Mouse (Mus musculus) R1 (cell line): ENCODE results near the gene Rhbdd1.

Experiments
- DNase-seq: peaks from one replicate; pipeline ENCODE4 v3.0.0-alpha.2; 2018; ENCODE audit warnings: low read depth, low spot score

Rhbdd1 gene

DNA sequence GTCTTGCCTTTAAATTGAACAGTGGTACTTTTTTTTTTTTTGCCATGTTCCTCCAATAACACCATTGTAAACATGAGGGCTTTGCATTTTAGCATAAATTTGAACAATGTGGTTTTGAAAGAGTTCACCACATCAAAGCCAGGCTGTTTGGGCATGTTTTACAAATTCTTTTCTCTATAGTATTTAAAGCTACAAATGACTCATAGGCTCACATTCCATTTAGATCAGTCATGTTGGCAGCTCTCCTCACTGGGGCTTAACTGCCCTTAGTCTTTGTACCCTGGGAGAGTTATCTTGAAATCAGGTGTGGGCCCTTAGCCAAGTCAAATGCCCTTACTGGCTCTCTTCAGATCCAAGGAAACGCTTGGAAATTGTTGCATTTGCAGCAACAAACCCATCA is 112.8 kb downstream of the Rhbdd1 start:
- DNase-seq: peak; percentile 19

DNA sequence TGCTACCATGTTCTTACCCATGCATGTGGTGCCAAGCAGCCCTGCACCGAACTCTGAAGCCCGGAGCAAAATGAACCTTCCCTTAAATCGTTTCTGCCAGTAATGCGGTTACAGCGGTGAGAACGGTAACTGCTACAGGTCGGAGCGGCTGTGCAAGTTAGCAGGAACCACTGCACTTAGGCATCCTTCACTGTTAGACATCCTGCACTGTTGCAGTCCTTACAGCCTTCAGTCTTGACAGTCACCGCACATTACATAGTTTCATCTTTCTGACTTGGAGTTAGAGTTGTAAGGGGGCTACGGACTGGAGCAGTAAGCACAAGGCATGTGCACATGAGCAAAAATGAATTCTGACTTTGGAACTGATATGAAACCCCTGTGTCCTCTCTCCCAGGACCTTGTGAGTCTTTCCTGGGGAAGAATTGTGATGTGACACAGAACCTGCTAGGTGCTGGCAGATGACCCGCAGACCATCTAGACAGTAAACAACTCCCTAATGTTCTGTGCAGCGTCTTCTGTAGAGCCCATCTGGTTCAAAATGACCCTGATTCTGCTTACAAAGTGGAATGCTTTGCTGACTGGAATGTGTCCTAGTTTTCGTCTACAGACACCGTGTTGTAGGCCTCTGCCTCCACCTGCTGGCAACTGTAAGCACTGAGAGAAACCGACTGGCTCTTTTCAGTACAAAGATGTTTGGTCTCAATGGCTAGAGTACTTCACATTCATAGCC is 116.8 kb downstream of the Rhbdd1 start:
- peak; percentile 52 for DNase-seq

DNA sequence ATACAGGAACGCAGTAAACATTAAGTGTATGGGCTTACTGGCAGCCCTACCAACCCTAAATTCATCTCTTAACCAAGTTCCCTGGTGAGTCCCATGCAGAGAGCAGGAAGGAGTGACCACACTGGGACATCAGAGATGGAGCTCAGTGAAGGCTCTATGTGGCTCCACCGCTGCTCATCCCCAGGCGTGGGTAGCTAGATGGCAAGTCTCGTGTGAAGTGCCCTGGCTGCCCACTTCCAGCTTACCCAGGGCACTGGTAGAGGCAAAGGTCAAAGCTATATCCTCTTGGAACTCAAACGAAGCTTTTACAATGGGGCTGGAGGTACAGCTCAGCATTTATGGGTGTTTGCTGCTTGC is 117.4 kb downstream of the Rhbdd1 start:
- DNase-seq: no peak

DNA sequence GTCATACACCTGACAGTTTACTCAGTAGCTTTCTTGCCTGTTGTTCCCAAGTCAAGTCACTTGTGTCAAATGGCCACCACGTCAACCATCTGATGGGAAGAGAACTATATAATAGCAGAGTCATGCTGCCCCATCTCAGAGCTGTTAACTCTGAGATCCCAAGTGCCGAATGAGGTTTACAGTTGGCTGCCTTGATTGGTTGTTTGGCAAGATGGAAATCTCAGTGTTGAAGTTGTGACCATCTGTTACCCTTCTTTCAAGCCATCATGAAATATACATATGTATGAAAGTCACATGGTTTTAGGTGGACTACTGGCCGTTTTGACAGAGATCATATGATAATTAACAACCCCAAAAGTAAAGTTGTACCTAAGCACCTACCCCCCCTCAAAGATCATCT is 121.0 kb downstream of the Rhbdd1 start:
- no peak for DNase-seq

DNA sequence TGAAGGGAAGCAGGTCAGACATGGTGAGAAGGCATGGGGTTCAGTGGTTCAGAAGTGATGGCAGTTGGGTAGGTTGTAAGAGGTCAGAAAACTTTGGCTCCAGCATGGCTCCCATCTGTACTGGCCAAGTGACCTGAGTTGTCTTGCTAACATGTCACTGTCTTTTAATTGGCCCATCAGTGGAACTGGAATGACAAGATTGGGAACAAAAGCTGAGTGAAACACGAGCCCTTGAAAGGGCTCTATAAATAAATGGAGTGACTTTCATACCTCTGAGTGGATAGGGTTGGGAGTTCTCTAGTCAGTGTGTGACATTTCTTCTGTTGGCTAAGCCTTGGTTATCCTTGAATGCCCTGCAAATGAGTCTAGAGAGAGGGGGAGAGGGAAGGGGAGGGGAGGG is 123.9 kb downstream of the Rhbdd1 start:
- no peak for DNase-seq

DNA sequence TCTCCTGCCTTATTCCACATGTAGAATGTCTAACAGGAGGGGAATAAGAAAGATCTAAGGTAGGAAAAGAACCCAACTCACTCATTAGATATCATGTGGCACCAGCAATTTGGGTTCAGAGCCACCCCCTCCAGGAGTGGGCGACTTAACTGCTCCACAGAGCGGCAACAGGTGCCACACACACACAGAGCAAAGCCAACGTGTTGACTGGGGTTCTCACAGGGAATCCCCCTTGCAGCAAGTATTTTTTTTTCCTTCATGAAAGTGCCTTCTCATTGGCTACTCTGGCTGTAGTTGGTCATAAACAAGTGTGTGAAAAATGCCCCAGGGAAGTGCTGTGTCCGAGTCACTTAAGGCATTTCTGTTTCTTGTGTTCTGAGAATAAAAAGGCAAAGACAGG is 127.3 kb downstream of the Rhbdd1 start:
- DNase-seq: no peak

DNA sequence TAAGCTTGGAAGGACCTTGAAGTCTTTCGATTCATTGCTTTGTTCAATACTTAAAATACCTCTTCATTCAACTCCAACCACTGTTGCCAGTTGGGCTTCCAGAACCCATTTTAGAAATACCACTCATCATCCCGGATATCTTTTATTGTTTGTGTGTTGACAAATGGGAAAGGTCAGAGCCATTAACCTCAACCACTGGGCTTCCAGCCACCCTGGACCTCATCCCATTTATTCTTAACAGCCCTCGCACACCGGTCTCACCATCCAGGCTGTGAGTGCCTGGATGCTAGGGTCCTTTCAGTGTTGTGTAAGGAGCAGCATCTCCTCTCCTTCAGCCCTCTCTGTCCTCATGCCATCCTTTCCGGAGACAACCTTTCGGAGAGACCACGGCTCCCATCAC is 129.8 kb downstream of the Rhbdd1 start:
- no peak for DNase-seq

DNA sequence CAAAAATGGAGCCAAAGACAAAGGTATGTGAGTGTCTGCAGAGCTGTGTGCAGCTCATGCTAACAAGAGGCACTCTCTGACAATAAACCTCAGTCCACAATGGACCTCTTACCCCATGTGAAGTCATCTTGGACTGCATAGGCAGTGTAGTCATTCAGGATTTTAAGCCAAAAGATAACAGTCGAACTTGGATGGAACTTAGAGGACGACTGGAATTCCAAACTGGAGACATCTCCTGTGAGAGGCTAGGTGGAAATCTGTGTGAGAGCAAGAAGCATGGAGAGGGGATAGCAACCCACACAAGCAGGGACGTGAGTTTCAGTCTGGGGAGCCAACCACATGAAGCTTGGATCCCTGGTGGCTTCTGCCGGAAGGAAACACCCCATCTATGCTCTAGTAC is 133.6 kb downstream of the Rhbdd1 start:
- DNase-seq: no peak

DNA sequence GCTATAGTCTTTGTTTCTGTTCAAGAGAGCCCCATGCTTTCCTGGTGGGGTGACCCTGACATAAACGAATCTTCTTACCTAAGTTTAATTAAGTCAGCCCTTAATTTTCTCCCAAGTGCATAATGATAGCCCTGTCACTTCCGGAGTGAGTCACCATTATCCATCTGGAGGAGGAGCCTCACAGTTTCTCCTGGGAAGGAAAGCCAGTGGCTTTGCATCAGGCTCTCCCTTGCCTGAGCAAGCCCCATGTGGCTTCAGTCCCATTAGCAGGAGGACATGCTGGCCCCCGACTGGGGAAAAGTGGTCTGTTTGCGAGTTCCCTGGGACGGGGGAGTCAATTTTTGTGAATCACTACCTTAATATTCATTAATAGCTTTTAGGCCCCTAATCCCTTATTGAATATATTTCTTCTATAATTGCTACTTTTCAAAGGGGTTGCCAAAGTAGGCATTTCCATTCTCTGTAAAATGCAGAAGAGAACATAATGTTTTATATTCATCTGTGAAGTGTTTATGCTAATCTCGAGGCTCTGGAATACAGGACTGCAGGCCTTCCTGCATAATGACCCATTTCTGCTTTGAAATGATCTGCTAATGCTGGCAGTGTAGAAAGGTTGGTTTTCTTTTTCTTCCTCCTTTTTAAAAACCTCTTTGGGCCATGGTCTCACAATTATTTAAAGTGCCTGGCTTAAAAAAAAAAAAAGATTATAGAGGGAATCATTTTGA is 135.8 kb downstream of the Rhbdd1 start:
- DNase-seq: no peak

DNA sequence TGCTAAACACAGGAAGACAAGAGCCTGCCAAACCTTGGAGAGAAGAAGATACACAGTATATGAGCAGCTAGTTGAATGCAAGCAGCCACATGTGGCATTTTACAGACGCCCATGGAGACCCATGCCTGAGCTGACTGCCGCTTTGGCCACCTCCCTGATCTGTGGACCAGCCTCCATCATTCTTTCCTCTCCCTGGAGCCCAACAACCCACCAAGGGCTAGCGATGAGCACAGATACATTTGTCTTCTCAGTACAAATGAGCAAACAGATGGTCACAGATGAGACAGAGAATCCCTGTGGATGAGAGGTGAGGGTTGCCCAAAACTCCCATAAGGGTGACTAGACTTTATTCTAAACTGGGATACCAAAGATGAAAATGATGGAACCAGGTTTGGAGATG is 137.8 kb downstream of the Rhbdd1 start:
- no peak for DNase-seq

DNA sequence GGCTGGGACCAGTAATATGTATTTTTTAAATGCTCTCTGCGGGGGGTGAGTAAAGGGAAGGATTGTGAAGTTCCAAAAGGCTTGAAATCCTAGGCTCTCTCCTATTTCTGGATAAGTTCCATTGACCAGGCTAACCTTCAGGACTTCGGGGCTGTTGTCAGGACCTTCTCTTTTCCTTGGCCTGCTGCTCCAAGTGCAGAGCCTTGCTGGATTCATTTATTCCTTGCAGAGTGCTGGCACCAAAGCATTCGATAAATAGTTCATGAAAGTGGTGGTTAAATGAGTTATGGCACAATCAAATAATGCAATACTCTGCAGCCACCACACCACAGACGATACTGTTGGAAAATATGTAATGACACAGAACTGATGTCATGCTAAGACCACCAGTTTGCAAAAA is 143.1 kb downstream of the Rhbdd1 start:
- no peak for DNase-seq

DNA sequence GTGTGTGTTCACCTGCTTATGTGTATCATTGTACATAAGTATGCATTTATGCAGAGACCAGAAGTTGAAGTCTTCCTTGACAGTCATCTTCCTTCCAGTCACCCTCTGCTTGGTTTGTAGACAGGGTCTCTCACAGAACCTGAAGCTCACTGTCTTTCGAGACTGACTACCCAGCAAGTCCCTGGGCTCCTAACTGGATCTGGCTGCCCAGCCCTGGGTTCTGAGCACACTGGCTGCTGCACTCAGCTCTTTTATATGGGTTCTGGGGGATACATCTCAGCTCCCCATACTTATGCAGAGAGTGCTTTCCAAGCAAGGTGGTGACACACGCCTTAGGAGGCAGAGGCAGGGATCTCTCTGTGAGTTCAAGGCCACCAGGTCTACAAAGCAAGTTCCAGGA is 143.7 kb downstream of the Rhbdd1 start:
- DNase-seq: no peak

DNA sequence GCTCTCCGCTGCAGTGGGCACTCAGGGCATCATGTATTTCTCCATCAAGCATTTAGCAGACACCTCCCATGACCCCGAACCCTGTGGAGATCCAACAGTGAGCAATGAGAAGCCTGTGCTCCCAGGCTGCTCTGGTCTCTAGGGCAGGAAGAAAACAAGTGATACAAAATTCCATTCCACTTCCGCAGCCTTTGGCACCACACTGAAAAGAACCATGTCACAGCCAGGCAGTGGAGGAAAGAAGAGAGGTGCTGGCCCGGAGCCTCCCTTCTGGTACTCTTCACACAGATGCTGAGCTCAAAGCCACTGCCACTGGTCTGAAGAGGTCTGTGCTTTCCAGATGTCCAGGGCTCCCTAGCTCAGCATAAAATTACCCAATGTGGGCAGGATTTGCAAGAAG is 144.8 kb downstream of the Rhbdd1 start:
- no peak for DNase-seq

DNA sequence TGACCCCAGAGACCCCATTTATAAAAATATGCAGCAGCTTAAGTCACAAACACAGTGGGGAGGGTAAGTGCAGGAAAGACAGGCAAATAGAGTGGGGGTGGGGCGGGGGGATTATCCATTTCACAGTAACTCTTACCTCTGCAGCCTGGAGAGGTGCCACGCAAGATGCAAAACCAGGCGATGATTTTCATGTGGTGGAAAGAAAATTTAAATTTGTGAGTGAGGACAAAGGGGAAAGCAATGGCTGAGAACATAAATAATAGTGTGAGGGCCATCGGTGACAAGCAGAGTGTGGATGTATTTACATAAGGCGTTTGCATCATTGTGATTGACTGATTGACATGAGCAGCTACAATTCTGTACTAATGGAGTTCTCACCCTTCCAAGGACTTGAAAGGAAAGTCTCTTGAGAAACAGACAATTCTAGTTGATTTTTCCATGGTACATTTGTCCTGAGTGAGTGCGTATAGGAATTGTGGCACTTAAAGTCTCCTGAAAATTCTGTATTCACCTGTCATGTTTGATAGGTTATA is 149.1 kb downstream of the Rhbdd1 start:
- no peak for DNase-seq

DNA sequence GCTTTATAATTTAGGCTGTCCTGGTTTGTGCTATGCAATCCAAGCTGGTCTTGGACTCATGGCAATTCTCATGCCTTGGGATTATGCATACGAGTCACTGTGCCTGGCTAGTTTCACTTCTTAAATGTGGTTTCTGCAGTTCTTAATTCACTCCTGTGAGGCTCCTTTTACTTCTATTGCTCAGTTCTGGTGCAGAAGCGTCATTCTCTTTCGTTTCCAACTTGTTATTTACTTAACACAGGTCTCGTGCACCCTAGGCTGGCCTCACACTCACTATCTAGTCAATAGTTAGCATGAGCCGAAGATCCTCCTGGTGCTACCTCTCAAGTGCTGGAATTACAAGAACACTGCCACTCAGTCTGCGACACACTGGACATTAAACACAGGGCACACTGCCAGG is 152.6 kb downstream of the Rhbdd1 start:
- no peak for DNase-seq

DNA sequence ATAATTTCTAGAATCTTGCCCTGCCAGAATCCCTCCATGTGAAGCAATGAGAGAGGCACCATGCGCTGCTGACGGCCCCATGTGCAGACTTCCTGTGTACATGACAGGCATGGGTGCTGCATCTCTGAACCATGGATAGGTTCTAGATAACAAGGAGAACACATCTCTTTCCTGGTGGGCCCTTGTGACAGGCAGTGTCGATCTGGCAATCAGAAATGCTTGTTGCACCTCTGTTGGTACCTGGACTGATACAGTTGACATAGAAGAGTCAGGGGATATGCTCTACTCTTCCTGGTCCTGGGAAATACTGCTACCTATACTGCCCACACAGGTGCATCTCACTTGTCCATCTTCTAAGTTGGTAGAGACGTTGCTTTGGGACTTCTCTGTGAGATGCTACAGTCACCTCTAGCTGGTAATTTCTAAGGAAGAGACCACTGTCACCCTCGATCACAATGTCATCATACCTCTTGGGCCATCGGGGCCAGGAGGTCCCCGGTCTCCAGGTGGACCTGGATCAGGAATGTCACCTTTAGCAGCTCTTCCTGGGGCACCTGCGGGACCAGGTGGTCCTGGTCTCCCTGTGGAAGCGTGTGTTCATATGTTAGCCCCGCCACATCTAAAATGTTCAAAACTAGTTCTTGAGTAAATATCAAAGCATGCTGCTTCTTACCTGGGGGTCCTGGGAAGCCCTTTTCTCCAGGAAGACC is 154.4 kb downstream of the Rhbdd1 start:
- DNase-seq: no peak

DNA sequence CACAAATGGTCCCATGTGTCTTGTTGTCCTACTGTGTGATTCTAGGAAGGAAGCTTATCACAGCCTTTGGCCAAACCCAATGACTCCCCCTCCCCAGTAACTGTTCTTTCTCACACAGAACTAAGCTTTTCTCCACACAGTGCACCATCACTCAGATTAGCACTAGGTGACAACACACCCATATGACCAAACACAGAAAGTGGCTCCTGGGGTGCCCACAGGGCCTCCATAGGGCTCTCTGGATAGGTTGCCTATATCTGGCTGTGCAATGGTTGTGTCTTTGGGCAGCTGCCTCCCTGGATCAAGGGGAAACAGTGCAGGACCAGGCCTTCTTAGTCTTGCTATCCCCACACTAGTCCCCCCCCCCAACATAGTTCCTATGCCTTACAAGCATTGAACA is 157.2 kb downstream of the Rhbdd1 start:
- DNase-seq: no peak

DNA sequence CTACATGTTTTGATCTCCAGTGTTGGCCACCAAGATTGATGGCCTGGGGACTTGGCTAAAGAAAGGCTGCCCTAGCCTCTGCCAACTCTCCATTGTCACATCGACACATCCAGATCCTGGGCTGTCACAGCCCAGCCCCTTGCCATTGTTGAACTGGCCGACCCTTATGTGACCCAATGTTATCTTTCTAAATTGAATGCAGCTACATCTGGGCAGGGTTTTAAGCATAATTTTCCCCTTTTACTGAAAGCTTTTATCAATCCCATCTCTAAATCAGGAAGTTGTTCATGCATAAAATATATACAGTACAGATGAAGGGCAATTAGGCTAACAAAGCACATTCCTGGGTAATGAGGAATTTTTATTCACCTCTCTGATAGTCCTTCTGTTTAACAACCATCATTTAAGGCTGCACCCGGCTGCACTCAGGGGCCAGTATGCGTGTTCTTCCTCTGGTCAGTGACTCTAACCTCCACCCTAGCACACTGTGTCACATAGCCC is 158.3 kb downstream of the Rhbdd1 start:
- no peak for DNase-seq

DNA sequence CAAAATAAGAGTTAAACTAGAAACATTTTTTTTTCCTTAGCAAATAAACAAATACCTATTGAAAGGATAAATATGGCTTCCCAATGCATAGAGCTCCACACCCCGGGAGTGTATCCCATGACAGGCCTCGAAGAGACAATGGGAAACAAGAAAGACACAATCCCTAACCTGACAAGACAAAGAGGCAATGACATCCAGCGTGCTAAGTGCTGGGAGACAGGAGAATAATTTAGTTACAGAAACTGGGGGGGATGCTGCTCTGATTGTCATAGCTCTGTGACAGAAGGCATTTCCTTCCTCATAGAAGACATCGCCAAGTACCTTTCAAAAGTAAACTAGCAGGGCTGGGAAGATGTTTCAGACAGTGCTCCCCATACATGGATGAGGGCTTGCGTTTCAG is 159.0 kb downstream of the Rhbdd1 start:
- no peak for DNase-seq

DNA sequence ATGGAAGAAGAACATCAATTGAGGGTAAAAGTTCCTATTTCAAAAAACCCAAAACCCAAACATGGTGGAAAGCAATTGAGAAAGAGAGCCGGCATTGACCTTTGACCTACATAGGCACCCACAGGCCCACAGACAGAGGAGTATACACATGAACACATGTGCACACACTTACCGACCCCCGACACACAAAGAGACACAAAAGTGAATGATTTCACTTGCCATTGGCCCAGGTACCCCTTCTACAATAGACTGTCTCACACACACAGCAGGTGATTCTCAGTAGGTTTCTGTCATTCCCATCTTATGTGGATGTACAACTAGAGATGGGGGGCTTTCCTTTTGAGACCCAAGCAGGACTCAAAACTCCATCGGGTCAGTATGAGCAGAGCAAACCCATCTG is 159.6 kb downstream of the Rhbdd1 start:
- no peak for DNase-seq

DNA sequence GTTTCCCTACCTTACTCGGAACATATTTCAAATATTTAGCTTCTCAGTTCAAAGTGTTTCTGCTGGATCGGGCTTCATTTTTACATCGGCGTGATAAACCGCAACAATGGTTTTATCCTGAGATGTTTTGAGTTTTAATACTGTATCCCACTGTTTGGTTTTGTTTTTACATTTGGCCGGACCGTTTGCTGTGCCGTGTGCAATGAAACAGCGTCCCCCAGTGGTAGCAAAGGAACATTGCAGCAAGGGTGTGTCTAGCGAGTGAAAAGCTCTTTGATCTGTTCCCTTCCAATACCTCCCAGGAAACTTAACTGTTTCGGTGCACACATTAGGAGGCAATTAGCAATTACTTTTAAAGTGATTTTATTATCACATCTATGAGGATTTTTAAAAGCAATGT is 160.0 kb downstream of the Rhbdd1 start:
- DNase-seq: peak; percentile 33

DNA sequence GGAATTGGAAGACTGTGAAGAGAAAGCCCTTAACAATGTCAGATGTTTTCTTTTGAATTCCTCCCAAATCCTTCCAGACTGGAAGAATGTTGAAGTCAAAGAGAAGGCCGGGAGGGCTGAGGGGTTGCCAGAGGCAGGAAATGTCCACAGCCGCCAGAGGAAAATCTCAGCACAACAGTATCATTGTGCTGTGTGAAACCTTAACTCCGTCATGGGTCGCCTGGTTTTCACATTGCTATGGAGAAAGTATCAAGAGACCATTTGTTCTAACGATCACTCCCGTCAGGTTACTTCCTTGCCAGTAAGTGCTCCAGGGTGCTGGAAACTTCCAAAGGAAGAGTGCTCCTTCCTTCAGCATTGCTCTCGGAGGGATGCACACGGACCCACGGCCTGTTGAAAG is 160.5 kb downstream of the Rhbdd1 start:
- peak; percentile 11 for DNase-seq
